Mouse (Mus musculus): ENCODE data around the gene Cygb. TPM values are rescaled to one million over a fixed set of nuclear protein-coding genes. Genes with fewer than 3 reads are reported as not detected.
"Not testable (repeated sequence)": the region's sequence is repeated elsewhere in the genome, so short reads cannot be mapped to it uniquely, and the experiment has no call there.

Gene Cygb
- polyA plus RNA-seq, 1 experiment from 2014 or later = 2.0 TPM

DNA sequence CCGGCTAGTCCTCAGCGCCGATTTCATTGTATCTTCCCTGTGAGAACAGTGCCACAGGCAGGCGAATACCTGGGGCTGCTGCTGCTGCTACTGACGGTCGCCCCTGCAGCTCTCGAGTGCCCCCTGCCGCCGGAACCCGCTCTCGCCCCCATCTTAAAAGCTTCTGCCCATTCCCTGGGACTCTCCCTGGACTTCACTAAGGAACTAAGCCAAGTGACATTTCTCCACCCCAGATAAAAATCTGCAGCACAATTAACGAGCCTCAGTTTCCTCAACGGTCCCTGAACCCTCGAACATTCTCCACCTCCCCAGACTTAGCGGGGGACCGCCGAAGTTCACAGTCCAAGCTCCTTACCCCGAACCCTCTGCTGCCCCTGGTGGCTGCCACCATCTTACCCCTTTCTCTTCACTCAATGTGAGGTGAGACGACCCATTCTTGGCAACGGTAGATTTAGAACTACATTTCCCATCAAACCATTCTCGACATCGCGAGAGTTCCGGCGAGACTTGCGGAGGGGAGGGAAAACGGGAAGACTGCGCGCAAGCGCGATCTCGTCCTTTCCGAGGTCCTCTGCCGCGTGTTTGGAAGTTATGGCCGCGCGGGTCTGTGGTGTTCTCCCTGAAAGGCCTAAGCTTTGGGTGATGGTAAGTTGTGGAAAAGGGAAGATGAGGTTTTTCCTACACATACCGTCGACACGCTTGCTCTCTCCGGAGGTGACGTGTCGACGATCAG is 17.2 kb upstream of the Cygb start:
- H3K4me2 ChIP-seq = peak overlapping the region; percentile 82
- peaks cover 31% of the 10 kb centered on the region for H3K36me3 ChIP-seq (ENCODE audit: control insufficient read depth, insufficient read depth, low read length)
- no peaks in the 10 kb centered on the region for H3K27me3 ChIP-seq (replicated peaks; ENCODE audit: control insufficient read depth, insufficient read depth, low read length)
- peak overlapping the region; percentile 81 for H3K4me3 ChIP-seq (ENCODE audit: low read depth, low read length)
- peaks cover 33% of the 10 kb centered on the region for H3K4me1 ChIP-seq (replicated peaks; ENCODE audit: control insufficient read depth, insufficient read depth, low read length)
- H3K9ac ChIP-seq (ENCODE audit: low read depth, low read length) = peak overlapping the region; percentile 94
- peak; percentile 87 for ATAC-seq (replicated peaks; ENCODE audit: low FRiP score)
- WGBS = under 1% methylated on average over 45 of the region's 45 CpGs
- DNase-seq (ENCODE audit: low spot score) = peak; percentile 93
- H3K9me3 ChIP-seq (ENCODE audit: control insufficient read depth, low read length) = no peaks in the 10 kb centered on the region
- peak overlapping the region; percentile 77 for H3K27ac ChIP-seq (ENCODE audit: low read depth, low read length)

DNA sequence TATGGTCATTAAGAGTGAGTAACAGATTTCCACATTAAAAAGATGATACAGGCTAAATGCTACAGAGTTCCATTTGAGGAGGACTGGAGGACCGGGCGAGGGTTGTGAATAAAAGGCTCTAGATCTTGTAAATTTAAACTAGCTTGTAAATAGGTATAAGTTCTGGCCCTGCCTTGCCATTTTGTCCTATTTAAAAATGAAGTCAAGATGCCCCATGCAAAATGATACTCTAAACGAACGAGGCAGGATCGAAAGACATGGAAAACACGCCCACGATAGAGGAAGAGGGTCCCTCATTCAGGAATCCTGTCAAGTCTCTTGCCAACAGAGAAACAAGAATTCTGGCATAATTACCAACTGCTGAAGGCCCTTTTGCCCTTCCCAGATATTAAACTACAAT is 16.3 kb upstream of the Cygb start:
- Histone ChIP-seq H3K27me3 (replicated peaks; ENCODE audit: control insufficient read depth, insufficient read depth, low read length) (no peaks in the 10 kb centered on the region), H3K36me3 (ENCODE audit: control insufficient read depth, insufficient read depth, low read length) (peaks cover 22% of the 10 kb centered on the region), H3K4me3 (ENCODE audit: low read depth, low read length) (no peak overlapping the region), H3K27ac (ENCODE audit: low read depth, low read length) (no peak overlapping the region), H3K9me3 (ENCODE audit: control insufficient read depth, low read length) (no peaks in the 10 kb centered on the region), H3K9ac (ENCODE audit: low read depth, low read length) (peak overlapping the region; percentile 94), H3K4me2 (peak overlapping the region; percentile 68), H3K4me1 (replicated peaks; ENCODE audit: control insufficient read depth, insufficient read depth, low read length) (peaks cover 36% of the 10 kb centered on the region)
- ATAC-seq (replicated peaks; ENCODE audit: low FRiP score) (no peak), DNase-seq (ENCODE audit: low spot score) (no peak)
- WGBS = 76% methylated on average over 7 of the region's 7 CpGs

DNA sequence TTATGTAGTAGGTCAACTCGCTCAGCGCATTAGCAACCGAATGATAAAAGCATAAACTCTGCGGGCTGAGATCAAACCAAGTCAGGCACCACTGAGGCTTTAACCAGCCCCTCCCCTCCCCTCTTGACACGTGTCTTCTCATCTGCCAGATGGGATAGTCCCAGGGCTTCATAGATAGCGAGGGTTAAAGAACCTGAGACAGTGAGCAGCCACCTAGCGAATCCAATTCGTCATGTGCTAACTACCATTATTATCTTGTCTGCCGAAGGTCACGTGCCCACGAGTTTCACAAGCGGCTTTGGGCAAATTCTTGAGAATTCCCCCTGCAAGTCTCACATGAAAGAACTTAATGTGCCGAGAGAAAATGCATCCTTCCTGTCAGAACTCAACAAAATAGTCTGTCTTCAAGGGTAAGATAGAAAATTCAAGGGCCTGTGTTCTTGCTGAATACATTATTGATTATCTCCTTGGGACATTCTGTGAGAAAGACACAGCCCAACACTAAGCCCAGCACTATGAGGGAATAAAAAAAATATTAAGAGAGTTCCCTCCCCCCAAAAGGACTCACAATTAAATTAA is 15.8 kb upstream of the Cygb start:
- no peaks in the 10 kb centered on the region for H3K27me3 ChIP-seq (replicated peaks; ENCODE audit: control insufficient read depth, insufficient read depth, low read length)
- no peak overlapping the region for H3K4me3 ChIP-seq (ENCODE audit: low read depth, low read length)
- H3K4me2 ChIP-seq = peak overlapping the region; percentile 28; the same call in 1 of the 2 replicates
- WGBS = 28% methylated on average over 13 of the region's 13 CpGs
- no peak overlapping the region for H3K27ac ChIP-seq (ENCODE audit: low read depth, low read length)
- ATAC-seq (replicated peaks; ENCODE audit: low FRiP score) = peak; percentile 59
- H3K9me3 ChIP-seq (ENCODE audit: control insufficient read depth, low read length) = no peaks in the 10 kb centered on the region
- H3K4me1 ChIP-seq (replicated peaks; ENCODE audit: control insufficient read depth, insufficient read depth, low read length) = peaks cover 36% of the 10 kb centered on the region
- no peak overlapping the region for H3K9ac ChIP-seq (ENCODE audit: low read depth, low read length)
- peaks cover 20% of the 10 kb centered on the region for H3K36me3 ChIP-seq (ENCODE audit: control insufficient read depth, insufficient read depth, low read length)
- no peak for DNase-seq (ENCODE audit: low spot score)

- Histone ChIP-seq H3K4me2 (peak overlapping the region; percentile 28; the same call in 1 of the 2 replicates), H3K9ac (ENCODE audit: low read depth, low read length) (peak overlapping the region; percentile 12; the same call in 1 of the 2 replicates), H3K4me3 (ENCODE audit: low read depth, low read length) (no peak overlapping the region), H3K4me1 (replicated peaks; ENCODE audit: control insufficient read depth, insufficient read depth, low read length) (peaks cover 36% of the 10 kb centered on the region), H3K27ac (ENCODE audit: low read depth, low read length) (no peak overlapping the region), H3K9me3 (ENCODE audit: control insufficient read depth, low read length) (no peaks in the 10 kb centered on the region), H3K27me3 (replicated peaks; ENCODE audit: control insufficient read depth, insufficient read depth, low read length) (no peaks in the 10 kb centered on the region), H3K36me3 (ENCODE audit: control insufficient read depth, insufficient read depth, low read length) (peaks cover 14% of the 10 kb centered on the region)
- ATAC-seq (replicated peaks; ENCODE audit: low FRiP score) = no peak
- WGBS = 47% methylated on average over 5 of the region's 5 CpGs
- DNase-seq (ENCODE audit: low spot score) = no peak
These were observed 15.2 kb upstream of the Cygb start for GRCm38 (mm10) chr11:116669316-116669715.

GRCm38 (mm10) chr11:116668839-116669238 is 14.7 kb upstream of the Cygb start:
- no peak overlapping the region for H3K4me2 ChIP-seq
- H3K27me3 ChIP-seq (replicated peaks; ENCODE audit: control insufficient read depth, insufficient read depth, low read length) = peaks cover 3% of the 10 kb centered on the region
- 42% methylated on average over 7 of the region's 7 CpGs for WGBS
- ATAC-seq (replicated peaks; ENCODE audit: low FRiP score) (no peak), DNase-seq (ENCODE audit: low spot score) (no peak)
- no peaks in the 10 kb centered on the region for H3K9me3 ChIP-seq (ENCODE audit: control insufficient read depth, low read length)
- peaks cover 40% of the 10 kb centered on the region for H3K4me1 ChIP-seq (replicated peaks; ENCODE audit: control insufficient read depth, insufficient read depth, low read length)
- no peak overlapping the region for H3K27ac ChIP-seq (ENCODE audit: low read depth, low read length)
- no peak overlapping the region for H3K9ac ChIP-seq (ENCODE audit: low read depth, low read length)
- no peak overlapping the region for H3K4me3 ChIP-seq (ENCODE audit: low read depth, low read length)
- H3K36me3 ChIP-seq (ENCODE audit: control insufficient read depth, insufficient read depth, low read length) = peaks cover 10% of the 10 kb centered on the region

DNA sequence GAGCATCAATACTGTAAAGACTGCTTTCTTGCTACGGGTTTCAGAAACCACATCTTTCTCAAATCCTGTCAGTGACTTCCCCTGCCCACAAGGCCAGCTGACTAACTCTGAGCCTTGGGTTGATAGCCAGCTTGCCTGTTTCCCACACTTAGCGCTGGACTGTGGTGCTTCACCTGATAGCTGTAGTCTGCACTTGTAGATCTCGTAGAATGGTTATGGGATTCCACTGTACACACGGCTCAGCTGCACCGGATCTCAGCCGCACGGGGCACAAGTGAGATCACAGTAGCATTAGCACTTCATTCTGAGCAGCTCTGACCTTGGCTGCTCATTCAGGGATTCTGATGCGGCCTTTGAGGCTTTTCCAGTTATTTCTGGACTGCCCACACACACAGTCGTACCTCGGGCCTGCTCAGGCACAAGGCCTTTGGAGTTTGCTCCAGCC is 14.3 kb upstream of the Cygb start:
- peaks cover 6% of the 10 kb centered on the region for H3K36me3 ChIP-seq (ENCODE audit: control insufficient read depth, insufficient read depth, low read length)
- no peak overlapping the region for H3K4me2 ChIP-seq
- H3K9me3 ChIP-seq (ENCODE audit: control insufficient read depth, low read length) = no peaks in the 10 kb centered on the region
- no peak for ATAC-seq (replicated peaks; ENCODE audit: low FRiP score)
- DNase-seq (ENCODE audit: low spot score) = no peak
- H3K4me3 ChIP-seq (ENCODE audit: low read depth, low read length) = no peak overlapping the region
- no peak overlapping the region for H3K27ac ChIP-seq (ENCODE audit: low read depth, low read length)
- H3K9ac ChIP-seq (ENCODE audit: low read depth, low read length) = no peak overlapping the region
- H3K4me1 ChIP-seq (replicated peaks; ENCODE audit: control insufficient read depth, insufficient read depth, low read length) = peaks cover 42% of the 10 kb centered on the region
- 63% methylated on average over 10 of the region's 10 CpGs for WGBS
- peaks cover 5% of the 10 kb centered on the region for H3K27me3 ChIP-seq (replicated peaks; ENCODE audit: control insufficient read depth, insufficient read depth, low read length)

DNA sequence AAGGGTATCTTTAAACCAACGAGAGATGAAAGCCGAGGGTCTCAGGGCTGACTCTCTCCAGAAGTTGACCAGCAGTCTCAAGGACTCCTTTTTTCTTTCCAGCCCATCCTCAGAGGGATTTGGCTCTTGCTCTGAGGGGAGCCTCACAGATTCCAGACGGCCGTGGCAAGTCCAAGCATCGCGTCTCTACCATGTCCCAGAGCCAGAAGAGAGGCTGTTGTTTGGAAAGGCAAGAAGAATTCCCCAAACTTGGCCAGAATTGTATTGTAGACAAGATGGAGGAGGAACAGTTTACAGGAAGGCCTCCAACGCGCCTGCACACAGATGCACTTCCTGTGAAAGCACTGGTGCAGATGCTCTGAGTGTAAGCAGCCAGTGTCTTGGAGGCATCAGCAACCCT is 13.8 kb upstream of the Cygb start:
- peaks cover 5% of the 10 kb centered on the region for H3K27me3 ChIP-seq (replicated peaks; ENCODE audit: control insufficient read depth, insufficient read depth, low read length)
- ATAC-seq (replicated peaks; ENCODE audit: low FRiP score) (no peak), DNase-seq (ENCODE audit: low spot score) (no peak)
- peaks cover 40% of the 10 kb centered on the region for H3K4me1 ChIP-seq (replicated peaks; ENCODE audit: control insufficient read depth, insufficient read depth, low read length)
- no peak overlapping the region for H3K9ac ChIP-seq (ENCODE audit: low read depth, low read length)
- no peak overlapping the region for H3K27ac ChIP-seq (ENCODE audit: low read depth, low read length)
- no peaks in the 10 kb centered on the region for H3K9me3 ChIP-seq (ENCODE audit: control insufficient read depth, low read length)
- H3K4me3 ChIP-seq (ENCODE audit: low read depth, low read length) = no peak overlapping the region
- 78% methylated on average over 8 of the region's 8 CpGs for WGBS
- peaks cover 1% of the 10 kb centered on the region for H3K36me3 ChIP-seq (ENCODE audit: control insufficient read depth, insufficient read depth, low read length)
- no peak overlapping the region for H3K4me2 ChIP-seq

GRCm38 (mm10) chr11:116667012-116667411 is 12.9 kb upstream of the Cygb start:
- peaks cover 39% of the 10 kb centered on the region for H3K4me1 ChIP-seq (replicated peaks; ENCODE audit: control insufficient read depth, insufficient read depth, low read length)
- H3K9me3 ChIP-seq (ENCODE audit: control insufficient read depth, low read length); DNase-seq (ENCODE audit: low spot score); H3K36me3 ChIP-seq (ENCODE audit: control insufficient read depth, insufficient read depth, low read length); ATAC-seq (replicated peaks; ENCODE audit: low FRiP score); H3K4me2 ChIP-seq; H3K4me3 ChIP-seq (ENCODE audit: low read depth, low read length); H3K27ac ChIP-seq (ENCODE audit: low read depth, low read length); H3K9ac ChIP-seq (ENCODE audit: low read depth, low read length): not testable (repeated sequence)
- WGBS = 59% methylated on average over 3 of the region's 5 CpGs
- peaks cover 13% of the 10 kb centered on the region for H3K27me3 ChIP-seq (replicated peaks; ENCODE audit: control insufficient read depth, insufficient read depth, low read length)

DNA sequence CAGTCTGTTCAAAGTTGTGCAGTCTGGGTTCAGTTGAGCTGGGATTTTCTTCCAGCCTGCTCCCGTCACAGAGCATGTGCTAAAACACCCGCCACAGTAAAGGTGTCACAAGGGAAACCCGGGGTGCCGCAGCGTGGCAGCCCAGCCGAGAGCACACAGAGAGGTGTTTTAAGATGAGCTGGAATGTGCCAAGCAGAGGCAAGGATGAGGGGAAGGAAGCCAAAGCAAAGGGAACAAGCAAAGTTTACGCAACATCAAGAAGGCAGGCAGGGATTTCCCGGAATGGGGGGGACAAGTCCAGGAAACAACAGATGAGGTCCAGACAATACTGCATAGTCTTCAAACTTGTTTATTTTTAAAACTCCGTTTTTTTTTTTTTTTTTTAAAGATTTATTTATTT is 12.5 kb upstream of the Cygb start:
- H3K36me3 ChIP-seq (ENCODE audit: control insufficient read depth, insufficient read depth, low read length) = no peaks in the 10 kb centered on the region
- H3K4me3 ChIP-seq (ENCODE audit: low read depth, low read length) = no peak overlapping the region
- ATAC-seq (replicated peaks; ENCODE audit: low FRiP score) = no peak
- H3K9ac ChIP-seq (ENCODE audit: low read depth, low read length) = no peak overlapping the region
- no peak for DNase-seq (ENCODE audit: low spot score)
- no peaks in the 10 kb centered on the region for H3K9me3 ChIP-seq (ENCODE audit: control insufficient read depth, low read length)
- H3K27me3 ChIP-seq (replicated peaks; ENCODE audit: control insufficient read depth, insufficient read depth, low read length) = peaks cover 15% of the 10 kb centered on the region
- H3K4me1 ChIP-seq (replicated peaks; ENCODE audit: control insufficient read depth, insufficient read depth, low read length) = peaks cover 39% of the 10 kb centered on the region
- H3K27ac ChIP-seq (ENCODE audit: low read depth, low read length) = no peak overlapping the region
- no peak overlapping the region for H3K4me2 ChIP-seq
- 73% methylated on average over 9 of the region's 9 CpGs for WGBS

Measured in liver, embryonic 11.5 days (tissue).